Mouse (Mus musculus) cerebellum, postnatal 4 days (tissue): ENCODE data around the gene Six6.

Experiments used
- DNase-seq, 2 experiments: peaks; one replicate each; pipeline ENCODE4 v3.0.0; 2022; ENCODE audit warnings: low spot score in 2 of 2, mixed read lengths in 1 of 2

Six6 gene

GRCm38 (mm10) chr12:72939616-72940015 lies at the start of gene Six6:
Six6 (plus strand) TSS chr12:72939892.
- DNase-seq: no peak

DNA sequence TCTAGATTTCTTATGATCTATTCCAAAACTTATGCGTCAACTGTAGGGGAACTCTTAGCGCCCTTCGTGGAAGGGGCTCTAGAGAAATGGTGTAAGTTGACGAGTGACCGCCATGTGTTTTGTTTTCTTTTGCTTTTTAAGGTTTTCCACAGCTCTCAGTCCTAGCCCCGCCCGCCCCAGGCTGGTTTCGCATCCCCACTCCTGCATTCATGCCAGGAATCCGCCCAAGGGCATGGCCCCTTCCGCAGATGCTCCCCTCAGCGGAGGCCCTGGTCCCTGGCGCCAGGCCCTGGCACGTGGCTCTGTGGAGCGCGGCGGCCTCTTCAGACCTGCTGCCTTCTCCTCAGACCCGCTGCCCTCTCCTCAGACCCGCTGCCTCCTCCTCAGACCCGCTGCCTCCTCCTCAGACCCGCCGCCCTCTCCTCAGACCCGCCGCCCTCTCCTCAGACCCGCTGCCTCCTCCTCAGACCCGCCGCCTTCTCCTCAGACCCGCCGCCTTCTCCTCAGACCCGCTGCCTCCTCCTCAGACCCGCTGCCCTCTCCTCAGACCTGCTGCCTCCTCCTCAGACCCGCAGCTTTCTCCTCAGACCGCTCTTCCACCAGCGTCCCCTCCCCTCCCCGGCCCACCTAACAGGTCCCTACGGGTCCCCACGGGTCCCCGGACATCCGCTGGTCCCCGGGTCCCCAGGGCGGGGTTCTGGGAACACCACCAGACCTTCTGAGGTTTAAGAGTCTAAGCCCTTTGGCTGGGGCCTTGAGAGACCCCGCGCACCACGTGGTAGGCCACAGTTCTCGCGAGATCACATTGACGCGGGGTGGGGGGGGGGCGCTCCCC lies 22.3 kb upstream of the Six6 start:
- DNase-seq: peak in 1 of 2 experiments; percentile 35

DNA sequence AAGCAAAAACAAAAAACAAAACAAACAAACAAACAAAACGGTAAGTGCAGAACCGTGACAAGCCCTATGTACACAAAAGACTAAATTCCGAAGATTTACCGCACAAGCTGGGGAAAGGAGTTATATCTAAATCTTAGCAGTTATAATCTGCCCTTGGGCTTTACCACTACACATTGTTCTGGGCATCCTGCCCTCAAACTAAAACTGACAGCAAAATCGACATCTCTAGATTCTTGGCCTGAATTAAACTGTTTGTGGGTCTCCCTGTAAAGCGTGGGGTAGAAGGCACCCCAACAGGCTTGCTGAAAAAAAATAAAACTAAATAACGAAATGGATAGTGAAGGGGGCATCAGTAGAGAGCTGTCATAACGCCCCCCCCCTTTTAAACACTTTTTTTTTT lies 2.9 kb upstream of the Six6 start:
- no peak for DNase-seq

- DNase-seq: no peak
Measured at GRCm38 (mm10) chr12:72937537-72938120, 2.1 kb upstream of the Six6 start.

DNA sequence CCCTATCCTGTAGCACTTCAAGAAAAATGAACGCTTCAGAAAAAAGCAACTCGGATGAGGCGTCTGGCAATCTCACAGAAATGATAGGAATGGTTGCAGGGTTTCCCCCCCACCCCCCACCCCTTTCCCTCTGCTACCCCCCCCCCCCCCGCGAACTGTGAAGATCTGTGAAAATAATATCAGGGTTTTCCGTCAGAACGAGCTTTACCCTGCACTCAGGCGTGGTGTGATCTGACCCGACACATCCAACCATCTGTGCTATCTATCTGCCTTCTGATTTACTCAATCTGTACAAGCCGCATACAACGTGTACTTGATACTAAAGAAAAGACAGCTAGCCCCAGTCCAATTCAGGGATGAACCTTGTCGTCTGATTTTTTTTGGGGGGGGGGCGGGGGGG lies 1.5 kb upstream of the Six6 start:
- DNase-seq: no peak

GRCm38 (mm10) chr12:72938600-72939490 lies 847 bp upstream of the Six6 start:
- DNase-seq: no peak

GRCm38 (mm10) chr12:72940071-72940821 lies 554 bp downstream of the Six6 start, which contains the start of gene 4930447C04Rik:
4930447C04Rik (minus strand) TSS chr12:72940774.
- no peak for DNase-seq

- DNase-seq: no peak
Measured at GRCm38 (mm10) chr12:72940822-72941397, 1.2 kb downstream of the Six6 start.

- DNase-seq: no peak
Measured at GRCm38 (mm10) chr12:72941398-72942051, 1.8 kb downstream of the Six6 start.

DNA sequence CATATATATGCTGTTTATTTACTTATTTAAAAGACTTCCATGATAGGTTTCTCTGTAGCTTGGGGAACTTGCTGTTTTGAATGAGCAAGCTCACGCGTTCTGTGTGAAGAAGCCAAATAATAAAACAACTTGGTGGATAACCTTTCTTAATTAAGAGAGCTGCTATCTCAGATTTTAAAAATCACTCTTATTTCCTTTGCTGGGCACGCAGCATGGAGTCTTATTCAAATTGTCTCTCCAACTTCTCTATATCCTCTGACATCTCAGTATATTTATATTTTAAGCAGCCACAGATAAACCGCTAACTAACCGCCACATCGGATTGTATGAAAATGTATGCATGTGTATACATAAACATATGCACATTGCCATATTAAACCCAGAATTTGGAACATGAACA lies 2.5 kb downstream of the Six6 start:
- no peak for DNase-seq

DNA sequence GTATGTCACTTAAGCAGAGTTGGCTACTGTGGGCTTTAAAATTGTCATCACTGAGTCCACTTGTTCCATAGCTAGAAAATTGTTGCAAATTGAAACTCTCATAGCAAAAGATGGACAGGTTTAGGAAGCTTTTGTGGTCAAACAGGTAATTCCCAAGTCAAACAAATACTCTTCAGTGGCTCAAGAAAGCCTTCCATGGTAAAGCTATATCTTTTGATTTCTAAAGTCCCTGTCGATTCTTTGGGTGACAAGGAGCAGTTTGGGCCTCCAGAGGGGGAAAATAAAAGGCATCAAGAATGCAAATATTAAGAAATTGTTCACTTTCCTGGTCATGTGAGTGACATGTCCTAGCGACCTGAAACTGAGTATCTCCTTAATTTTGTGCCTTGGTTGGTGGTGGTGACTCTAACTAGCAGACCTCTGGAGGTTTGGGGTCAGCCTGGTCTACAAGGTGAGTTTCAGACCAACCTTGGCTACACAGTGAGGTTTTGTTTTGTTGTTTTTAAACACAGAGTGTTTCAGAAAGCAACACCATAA lies 4.0 kb downstream of the Six6 start:
- no peak for DNase-seq

DNA sequence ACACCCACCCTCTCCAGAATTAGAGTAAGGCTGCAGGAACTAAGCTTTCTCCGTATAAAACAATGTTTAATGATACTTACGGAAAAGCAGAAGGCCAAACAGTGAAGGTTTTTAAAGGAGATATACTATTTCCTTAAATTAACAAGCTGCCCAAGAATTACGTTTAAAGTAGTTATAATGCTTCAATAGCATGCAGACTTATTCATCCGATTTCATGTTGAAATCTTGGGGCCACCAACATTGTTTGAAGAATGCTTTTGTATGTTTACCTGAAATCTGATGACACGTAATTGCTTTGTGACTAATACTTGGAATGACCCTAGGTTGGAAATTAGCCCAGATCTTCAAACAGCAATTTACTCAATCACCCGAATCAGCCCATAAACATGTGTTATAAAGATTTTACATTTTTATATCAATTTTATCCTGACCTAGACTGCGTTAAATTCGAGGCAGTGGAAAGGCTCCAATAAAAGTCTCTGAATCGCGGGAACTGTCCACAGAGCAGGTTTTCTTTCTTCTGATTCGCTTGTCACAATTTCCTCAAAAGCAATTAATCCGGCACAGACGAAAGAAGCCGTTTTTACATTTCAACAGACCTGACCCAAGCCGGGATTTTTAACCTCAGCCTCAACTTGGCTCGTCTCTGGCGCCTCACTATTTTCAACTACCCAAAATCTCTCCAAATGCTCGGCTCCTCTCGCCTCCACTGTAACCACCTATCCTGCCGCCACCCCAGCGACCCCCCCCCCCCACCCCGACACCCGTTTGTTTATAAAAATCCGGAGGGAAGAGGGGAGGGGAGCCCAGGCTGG lies 4.9 kb downstream of the Six6 start:
- no peak for DNase-seq

DNA sequence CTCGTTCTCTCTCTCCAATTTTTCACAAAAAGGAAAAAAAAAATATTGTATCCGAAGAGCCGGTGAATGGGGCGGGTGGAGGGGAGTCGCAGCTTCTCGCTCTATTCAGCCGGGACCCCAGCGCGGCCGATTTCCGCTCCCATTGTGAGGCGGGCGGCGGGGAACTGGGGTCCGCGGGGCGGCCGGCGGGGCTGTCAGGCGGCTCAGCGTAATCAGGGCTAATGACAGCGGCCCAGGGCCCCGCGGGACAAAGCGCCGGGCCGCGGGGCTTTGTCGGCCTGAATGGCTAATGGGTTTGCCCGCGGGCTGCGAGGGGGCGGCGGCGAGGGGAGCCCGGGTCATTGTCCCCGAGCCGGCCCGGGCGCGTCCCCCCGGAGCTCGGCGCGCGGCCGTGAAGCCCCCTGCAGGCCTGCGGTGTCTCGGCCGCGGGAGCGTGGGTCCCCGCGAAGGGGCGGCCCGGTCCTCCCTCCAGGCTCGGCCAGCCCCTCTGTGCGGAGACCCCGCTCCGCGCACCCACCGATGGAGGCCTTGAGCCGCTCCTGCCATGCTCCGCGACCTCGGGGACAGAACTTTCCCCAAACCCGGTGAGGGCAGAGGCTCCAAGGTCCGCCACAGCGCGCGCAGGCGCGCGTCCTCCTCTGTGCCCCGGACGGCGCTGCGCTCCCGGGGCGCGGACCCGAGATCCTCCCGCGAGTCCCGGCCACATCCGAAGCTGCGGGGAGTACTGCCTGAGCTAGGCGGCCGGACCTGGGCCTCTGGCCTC lies 5.8 kb downstream of the Six6 start:
- peak in 1 of 2 experiments; percentile 6 for DNase-seq

DNA sequence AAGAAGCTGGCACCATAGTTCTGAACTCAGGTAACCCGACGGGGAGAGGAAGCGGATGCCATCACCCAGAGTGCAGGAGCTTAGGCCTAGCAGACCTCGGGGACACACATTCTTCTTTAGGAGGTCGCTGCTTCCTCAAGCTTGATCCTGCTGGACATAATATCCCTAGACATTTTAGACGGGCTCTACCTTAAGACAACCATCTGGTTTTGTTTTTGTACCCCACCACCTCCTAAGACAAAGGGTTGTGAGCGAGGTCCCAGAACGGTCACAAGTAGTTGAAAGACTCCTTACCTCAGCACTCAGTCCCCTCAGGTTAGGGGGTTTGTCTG lies 6.3 kb downstream of the Six6 start:
- no peak for DNase-seq

- no peak for DNase-seq
Measured at GRCm38 (mm10) chr12:72946805-72947204, 7.1 kb downstream of the Six6 start.

DNA sequence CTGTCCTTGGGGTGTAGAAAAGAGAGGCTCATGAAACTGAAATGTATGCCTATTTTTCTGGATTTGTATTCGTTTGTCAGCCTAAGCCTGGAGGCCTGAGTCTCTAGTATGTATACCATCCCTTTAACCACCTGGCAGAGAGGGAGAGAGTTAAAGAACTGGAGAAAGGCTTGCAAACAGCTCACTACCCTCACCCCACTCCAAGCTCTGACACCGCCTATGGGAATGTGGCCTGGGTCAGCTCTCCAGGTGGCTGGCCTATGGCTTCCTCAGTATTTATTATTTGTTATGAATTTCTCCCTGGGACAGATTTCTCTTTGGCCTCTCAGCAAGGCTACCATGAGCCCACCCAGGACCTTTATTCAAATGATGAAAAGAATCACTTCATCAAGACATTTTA lies 7.6 kb downstream of the Six6 start:
- DNase-seq: no peak

DNA sequence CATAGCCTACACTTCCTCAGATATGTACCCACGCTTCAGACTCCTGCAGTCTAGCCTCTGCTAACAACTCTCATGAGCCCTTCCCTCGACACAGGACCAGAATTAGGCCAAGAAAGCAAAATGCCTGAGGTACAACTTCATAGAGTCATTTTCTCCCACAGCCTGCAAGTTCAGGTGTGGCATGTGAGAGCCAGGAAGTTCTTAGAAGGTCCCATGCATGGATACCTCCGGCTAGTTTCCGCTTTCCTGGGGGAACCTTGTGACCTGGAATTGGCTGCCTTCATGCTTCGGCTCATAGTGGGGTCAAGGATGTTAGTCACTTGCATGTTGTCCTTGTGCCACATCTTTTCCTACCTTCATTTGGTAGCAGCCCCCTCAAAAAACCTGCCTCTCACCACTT lies 13.4 kb downstream of the Six6 start:
- DNase-seq: no peak

DNA sequence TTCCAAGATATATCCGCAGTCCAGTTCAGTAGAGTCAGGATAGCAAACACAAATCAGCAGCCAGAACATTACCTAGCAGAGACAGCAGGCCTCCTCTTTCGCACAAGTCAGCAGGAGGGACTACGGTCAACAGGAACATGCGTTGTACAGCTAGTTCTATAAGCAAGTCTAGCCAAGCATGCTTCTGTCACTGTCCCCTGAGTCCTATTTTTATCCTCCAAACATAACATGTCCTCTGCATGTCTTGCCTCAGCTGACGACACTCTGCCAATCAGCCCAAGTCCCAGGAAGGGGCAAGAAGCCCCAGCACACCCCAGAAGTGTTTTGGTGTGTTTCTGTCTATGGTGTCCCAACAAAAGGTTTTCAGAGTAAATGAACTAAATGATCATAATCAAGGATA lies 14.2 kb downstream of the Six6 start:
- no peak for DNase-seq

- DNase-seq: no peak
Measured at GRCm38 (mm10) chr12:72954906-72955305, 15.2 kb downstream of the Six6 start.
